Mouse (Mus musculus) neutrophil, adult 59 days (primary cell): Measurements from ENCODE around the gene Tnfrsf14. TPM values are rescaled to one million over a fixed set of nuclear protein-coding genes. Genes with fewer than 3 reads are reported as not detected.

Experiments used
- total RNA-seq, 2 experiments: library from RNA; stranded (reverse); gene quantifications; 1 replicate in 1 of 2; 2 replicates in 1 of 2; pipeline ENCODE4 v1.2.4; 2023

Tnfrsf14 gene
- total RNA-seq: 100 to 1,000 TPM in 1 of 2 experiments, 10 to 100 TPM in 1; 99.6 to 112 TPM

DNA sequence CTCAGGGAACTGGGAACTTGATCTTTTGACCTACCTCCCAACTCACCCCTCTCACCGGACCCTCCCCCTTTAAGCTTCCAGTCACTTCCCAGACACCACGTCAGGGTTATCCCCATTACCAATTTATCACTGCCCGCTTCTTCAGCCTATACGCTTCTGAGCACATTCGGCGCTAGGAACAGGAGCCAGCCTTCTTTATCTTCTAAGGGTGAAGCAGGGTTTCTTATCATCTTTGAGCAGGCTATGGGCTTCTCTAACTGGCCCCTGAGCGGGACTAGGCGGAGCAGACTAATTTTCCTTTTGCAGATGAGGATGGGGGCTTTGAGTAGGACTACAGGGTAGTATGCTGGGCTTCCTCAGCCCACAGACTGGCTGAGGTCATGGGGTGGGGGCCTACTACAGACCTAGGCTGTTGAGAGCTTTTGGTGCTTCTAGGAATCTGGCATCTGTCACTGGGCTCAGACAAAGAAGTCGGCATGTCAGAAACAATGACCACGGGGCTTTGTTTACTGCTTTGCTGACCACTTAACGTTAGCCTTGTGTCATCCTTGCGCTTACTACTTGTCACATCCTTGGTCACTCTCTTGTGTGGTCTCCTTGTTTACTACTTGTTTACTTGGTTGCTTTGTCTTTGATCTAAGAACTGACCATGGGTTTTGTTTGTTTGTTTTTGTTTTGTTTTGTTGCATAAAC lies at the start of gene Tnfrsf14:
Gene Tnfrsf14 (minus strand): TSS at position 169 of the 693 bp plus-strand sequence.

DNA sequence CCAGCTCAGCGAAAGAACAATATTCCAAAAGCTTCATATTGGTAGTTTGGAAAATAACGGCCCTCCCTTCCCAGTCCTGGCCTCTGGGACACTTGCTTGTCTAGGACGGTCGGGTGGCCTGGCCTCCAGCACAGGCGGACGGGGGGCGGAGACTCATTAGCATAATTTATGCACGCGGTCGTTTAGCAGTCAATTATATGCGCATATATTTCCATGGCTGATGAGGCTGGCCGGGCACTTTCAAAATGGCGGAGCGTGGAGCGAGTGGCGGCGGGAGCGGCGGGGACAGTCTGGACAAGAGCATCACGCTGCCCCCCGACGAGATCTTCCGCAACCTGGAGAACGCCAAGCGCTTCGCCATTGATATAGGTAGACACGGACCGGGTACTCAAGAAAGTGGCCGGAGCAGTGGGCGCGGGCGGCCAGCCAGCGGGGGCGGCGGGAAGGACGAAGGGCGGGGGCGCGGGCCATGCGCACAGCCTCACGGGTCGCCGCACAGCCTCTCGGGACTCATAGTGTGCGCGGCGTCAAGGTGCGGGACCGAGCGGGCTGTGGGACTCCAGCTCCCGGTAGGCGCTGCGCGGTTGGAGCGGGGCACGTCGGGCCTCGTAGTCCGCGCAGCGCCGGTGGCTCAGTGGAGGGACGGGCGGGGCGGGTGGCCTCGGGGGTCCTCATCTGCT lies 35.7 kb upstream of the Tnfrsf14 start, which contains the start of gene Pank4:
Gene Pank4 (plus strand): TSS at position 223 of the 680 bp plus-strand sequence.

GRCm38 (mm10) chr4:154960690-154961225 lies 32.4 kb upstream of the Tnfrsf14 start, which contains the start of gene Hes5:
Gene Hes5, plus strand, starts transcription at chr4:154960923.

GRCm38 (mm10) chr4:154898506-154899446 lies 29.6 kb downstream of the Tnfrsf14 start, which contains the start of gene Fam213b:
Gene Fam213b, minus strand, starts transcription at chr4:154899135.

Other genes starting within 250 kb of the Tnfrsf14 start
- not detected for gene Ttc34, start 91.1 kb downstream of the Tnfrsf14 start, total RNA-seq
- under 1 TPM in 1 of 2 experiments, not detected in 1; 0.42 TPM for gene Mmel1, start 59.0 kb downstream of the Tnfrsf14 start, total RNA-seq
- gene Fam213b, start 29.4 kb downstream of the Tnfrsf14 start, total RNA-seq: 1 to 10 TPM; 2.5 to 3.7 TPM
- gene Hes5, start 32.4 kb upstream of the Tnfrsf14 start, total RNA-seq: under 1 TPM; 0.73 to 0.99 TPM
- 10 to 100 TPM; 25.1 to 31.4 TPM for gene Pank4, start 35.6 kb upstream of the Tnfrsf14 start, total RNA-seq
- gene Plch2, start 128.2 kb upstream of the Tnfrsf14 start, total RNA-seq: not detected
- 1 to 10 TPM; 3.9 to 6.7 TPM for gene Pex10, start 138.5 kb upstream of the Tnfrsf14 start, total RNA-seq
- gene Rer1, start 157.8 kb upstream of the Tnfrsf14 start, total RNA-seq: 10 to 100 TPM; 52.7 to 55.5 TPM
- gene Morn1, start 158.0 kb upstream of the Tnfrsf14 start, total RNA-seq: 1 to 10 TPM in 1 of 2 experiments, under 1 TPM in 1; 0.97 to 1.2 TPM